Mouse (Mus musculus) brain, embryonic 14.5 days (tissue): ENCODE measurements at regions not wholly inside any gene's neighbourhood (a gene's known extent, or its start where the extent isn't known, plus 50 kb on each side); places are given as distances from the start of the nearest gene placed in this dataset.

Source experiments
- DNase-seq: peaks from one replicate; pipeline ENCODE4 v3.0.0-alpha.2; 2011; ENCODE audit warnings: low read depth
- CTCF ChIP-seq: fragments of 200-500 bp; IDR thresholded peaks from 2 replicates; pipeline ENCODE4 v1.5.1; 2012; ENCODE audit warnings: inconsistent platforms, mild to moderate bottlenecking, moderate library complexity, borderline replicate concordance; ENCODE audit not compliant: insufficient read depth, insufficient read length; ENCODE audit errors: extremely low read depth
- POLR2A ChIP-seq: fragments of 200-500 bp; IDR thresholded peaks from 2 replicates; pipeline ENCODE4 v1.6.1; 2012; ENCODE audit warnings: mild to moderate bottlenecking, inconsistent platforms, borderline replicate concordance; ENCODE audit not compliant: poor library complexity, insufficient read depth, insufficient read length, severe bottlenecking; ENCODE audit errors: extremely low read depth

- no peak for DNase-seq
- TF ChIP-seq CTCF = no peak
- TF ChIP-seq POLR2A = no peak
Measured at GRCm38 (mm10) chr11:64579826-64580225, 143.4 kb upstream of the F930015N05Rik start.

GRCm38 (mm10) chr11:64586056-64586455 lies 149.6 kb upstream of the F930015N05Rik start:
- no peak for DNase-seq
- TF ChIP-seq CTCF (no peak), POLR2A (no peak)

DNA sequence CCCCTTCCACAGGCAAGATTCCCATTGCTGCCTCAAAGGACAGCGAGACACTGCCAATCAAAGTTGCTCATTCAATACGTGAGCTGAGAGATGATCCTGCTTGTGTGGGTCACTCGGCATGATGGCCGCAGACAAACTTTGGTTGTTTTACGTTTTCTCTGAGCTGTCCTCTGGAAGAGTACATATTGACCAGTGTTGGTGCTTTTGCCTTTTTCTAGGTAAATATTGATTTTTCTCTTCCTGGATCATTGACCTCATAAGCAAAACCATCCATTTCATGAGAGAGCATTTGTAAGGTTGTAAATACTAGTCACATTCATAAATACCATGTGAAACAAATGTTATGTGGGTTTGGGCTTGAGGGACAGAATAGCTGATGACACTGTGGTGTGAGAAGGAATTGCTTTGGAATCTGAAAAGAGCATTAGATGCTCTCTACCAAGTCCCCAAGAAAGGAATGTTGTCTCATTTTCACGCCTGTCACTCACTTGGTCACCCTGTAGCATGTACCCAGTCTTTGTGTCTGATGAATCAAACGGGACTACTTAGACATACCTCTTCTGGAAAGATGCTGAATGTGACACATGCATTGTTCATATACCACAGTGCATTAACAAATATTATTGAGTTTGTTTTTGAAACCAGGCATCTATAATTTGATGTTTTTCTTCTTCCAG lies 150.7 kb upstream of the F930015N05Rik start:
- DNase-seq = no peak

DNA sequence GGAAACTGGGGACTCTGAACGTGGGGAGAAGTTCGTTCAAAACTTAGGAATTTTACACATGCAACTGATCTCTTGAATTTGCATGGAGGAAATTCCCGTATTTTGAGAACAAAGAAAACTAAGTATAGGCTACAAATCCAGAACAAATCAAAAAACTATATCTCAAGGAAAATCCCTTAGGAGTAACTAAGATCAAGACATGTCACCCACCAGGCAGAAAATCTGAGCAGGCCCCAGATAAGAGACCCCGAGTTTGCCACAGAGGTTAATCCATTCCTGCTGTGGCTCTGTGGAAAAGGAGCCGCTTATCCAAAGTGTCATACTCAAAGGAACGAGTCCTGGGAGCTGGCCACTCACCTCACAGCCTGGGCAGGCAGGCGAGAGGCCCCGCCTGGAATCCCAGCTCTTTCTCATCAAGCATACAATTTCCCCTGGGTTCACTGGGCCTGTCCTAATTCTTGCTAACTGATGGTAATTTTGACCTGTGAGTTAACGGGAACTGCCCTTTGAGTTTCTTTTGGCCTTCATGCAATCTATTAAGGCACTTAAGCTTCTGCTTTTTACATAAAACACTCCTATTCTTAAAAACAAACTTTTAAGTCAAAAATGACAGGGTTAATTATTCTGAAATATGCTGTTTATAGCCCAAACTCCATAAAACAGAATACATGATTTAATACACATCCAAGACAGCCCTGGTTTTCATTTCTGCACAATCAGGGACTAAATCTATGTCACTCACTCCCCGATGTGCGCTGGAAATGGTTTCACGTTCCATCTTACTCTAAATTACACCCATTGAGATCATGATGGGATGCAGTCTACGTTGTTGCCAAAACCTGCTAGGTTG lies 151.5 kb upstream of the F930015N05Rik start:
- DNase-seq = no peak
- TF ChIP-seq POLR2A (no peak), CTCF (no peak)

More for the DNA sequence above, 150.7 kb upstream of the F930015N05Rik start:
- TF ChIP-seq POLR2A = no peak
- TF ChIP-seq CTCF = no peak

DNA sequence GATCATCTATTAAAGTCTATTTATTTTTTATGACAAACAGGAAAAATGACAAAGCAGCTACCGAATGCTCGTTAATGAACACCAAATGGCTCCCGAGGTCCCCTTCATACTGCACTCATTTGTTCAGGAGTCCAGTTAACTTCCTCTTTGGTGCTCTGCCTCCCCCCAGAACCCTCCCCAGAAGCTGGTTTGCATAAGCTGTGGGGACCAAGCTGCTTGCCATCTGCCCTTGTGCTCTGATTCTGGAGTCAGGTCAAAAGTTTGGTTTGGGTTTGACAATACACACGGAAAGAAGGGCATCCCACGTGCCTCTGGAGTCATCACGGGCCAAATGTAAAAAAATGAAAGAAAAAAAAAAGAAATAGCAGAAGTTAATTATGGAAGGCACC lies 152.1 kb upstream of the F930015N05Rik start:
- DNase-seq = no peak
- TF ChIP-seq POLR2A (no peak), CTCF (no peak)

- DNase-seq = no peak
- no peak for TF ChIP-seq CTCF
- TF ChIP-seq POLR2A = no peak
Measured at GRCm38 (mm10) chr11:64589026-64589425, 152.6 kb upstream of the F930015N05Rik start.

DNA sequence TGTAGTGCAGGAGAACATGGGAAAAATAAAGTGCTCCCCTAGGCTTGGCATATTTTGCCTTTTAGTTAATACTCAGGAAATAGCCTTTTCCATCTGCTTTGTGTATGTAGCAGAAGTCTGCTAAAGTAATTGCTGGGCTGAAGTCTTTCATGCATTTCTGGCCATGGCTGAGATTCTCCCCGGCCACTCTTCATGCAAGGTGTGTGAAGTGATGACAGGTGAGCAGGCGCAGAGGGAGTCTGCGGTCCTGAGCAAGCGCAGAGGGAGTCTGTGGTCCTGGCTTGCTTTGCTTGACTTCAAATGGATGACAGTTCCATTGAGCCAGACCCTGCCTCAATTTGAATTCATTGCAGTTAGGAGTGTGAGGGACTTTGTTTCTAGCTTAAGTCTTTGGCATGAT lies 153.6 kb upstream of the F930015N05Rik start:
- no peak for TF ChIP-seq CTCF
- TF ChIP-seq POLR2A = no peak
- DNase-seq = no peak

DNA sequence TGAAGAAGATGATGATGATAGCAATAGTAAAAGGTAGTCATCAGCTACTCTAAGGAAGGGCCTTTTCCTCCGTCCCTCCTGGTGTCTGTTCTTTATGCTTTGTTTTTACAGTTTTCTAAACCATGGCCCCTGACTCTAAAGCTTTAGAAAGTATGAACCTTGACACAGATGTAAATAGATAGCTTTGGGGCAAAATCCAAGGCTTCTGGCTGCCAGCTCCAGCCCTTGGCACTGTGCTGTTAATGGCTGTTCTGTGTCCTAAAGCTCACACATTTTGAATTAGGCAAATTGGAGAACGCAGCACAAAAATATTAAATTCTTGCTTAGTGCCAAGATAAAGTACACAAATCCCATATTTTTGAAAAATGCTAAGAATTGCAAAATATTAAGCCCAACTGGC lies 155.8 kb upstream of the F930015N05Rik start:
- no peak for DNase-seq
- TF ChIP-seq CTCF = no peak
- TF ChIP-seq POLR2A = no peak

GRCm38 (mm10) chr11:64597305-64597704 lies 160.9 kb upstream of the F930015N05Rik start:
- DNase-seq = peak; percentile 32
- TF ChIP-seq POLR2A (no peak), CTCF (no peak)

- peak; percentile 70 for DNase-seq
- TF ChIP-seq CTCF (no peak), POLR2A (no peak)
Measured at GRCm38 (mm10) chr11:64599178-64599577, 162.7 kb upstream of the F930015N05Rik start.

GRCm38 (mm10) chr11:64600201-64601102 lies 164.0 kb upstream of the F930015N05Rik start:
- peak; percentile 87 for DNase-seq
- TF ChIP-seq POLR2A (no peak), CTCF (no peak)
